Comparison of ENCODE assay signal across 35 mouse cellular contexts in the genomic region with DNA sequence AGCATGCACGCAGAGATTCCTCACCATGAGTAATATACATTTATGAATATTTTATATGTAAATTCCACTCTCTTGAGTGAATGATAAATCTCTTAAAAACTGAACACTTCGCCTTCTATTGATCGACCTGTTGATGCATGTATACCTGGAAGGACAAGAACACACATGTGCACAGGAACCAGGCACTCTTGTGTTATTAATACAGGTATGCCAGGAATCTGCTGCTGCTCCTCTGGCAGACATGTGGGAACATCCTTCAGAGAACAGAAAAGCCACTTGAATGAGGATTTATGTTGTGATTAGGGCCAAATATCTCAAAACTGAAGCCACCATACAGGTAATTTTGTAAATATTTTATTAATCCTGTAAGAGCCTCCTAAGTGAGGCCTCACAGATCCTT.
"Had no signal": no experiment of that assay in that cellular context is flagged by ENCODE, and none has a peak within 500 bp of the region (broad histone marks: within the 10 kb centered on the region; RNA-seq: fewer than 3 reads in every experiment).

No protein-coding gene starts in this region.

- H3K4me1 ChIP-seq: heart, embryonic 10.5 days; heart, embryonic 13.5 days; heart, embryonic 15.5 days; hindbrain, embryonic 10.5 days; hindbrain, embryonic 12.5 days; hindbrain, embryonic 15.5 days; intestine, embryonic 15.5 days; kidney, embryonic 15.5 days had no signal

- ATAC-seq: hindbrain, embryonic 16.5 days; hindbrain, postnatal 0 days; inflammation-experienced regulatory T-cells, adult 6 months; intestine, embryonic 15.5 days; intestine, embryonic 16.5 days; intestine, postnatal 0 days had no signal

- H3K9me3 ChIP-seq: heart, embryonic 10.5 days; heart, embryonic 12.5 days; heart, embryonic 13.5 days; heart, embryonic 15.5 days; hindbrain, embryonic 10.5 days; hindbrain, embryonic 12.5 days; hindbrain, embryonic 13.5 days; hindbrain, embryonic 15.5 days; intestine, embryonic 15.5 days; kidney, embryonic 15.5 days had no signal

- H3K9ac ChIP-seq: heart, embryonic 12.5 days; heart, embryonic 13.5 days; heart, embryonic 15.5 days; hindbrain, embryonic 12.5 days; hindbrain, embryonic 13.5 days; hindbrain, embryonic 14.5 days; hindbrain, embryonic 15.5 days; intestine, embryonic 15.5 days; kidney, embryonic 15.5 days had no signal

- DNase-seq: heart, postnatal 10 days; heart, postnatal 14 days; heart, postnatal 36 days; heart, postnatal 4 days; kidney, adult 11 months; kidney, adult 18-20 months; kidney, adult 2 months; kidney, adult 8-10 months; kidney, adult 9 months; kidney, postnatal 10 days; kidney, postnatal 14 days; kidney, postnatal 25 days; kidney, postnatal 36 days; kidney, postnatal 4 days; layer of hippocampus, adult 9-11 months; layer of hippocampus, postnatal 36 days had no signal

- H3K27me3 ChIP-seq: heart, embryonic 12.5 days; heart, embryonic 13.5 days; heart, embryonic 15.5 days; hindbrain, embryonic 12.5 days; hindbrain, embryonic 13.5 days; hindbrain, embryonic 15.5 days; intestine, embryonic 15.5 days; kidney, embryonic 15.5 days had no signal

- H3K4me2 ChIP-seq: heart, embryonic 11.5 days; heart, embryonic 12.5 days; heart, embryonic 13.5 days; heart, embryonic 15.5 days; hindbrain, embryonic 12.5 days; hindbrain, embryonic 13.5 days; hindbrain, embryonic 14.5 days; hindbrain, embryonic 15.5 days; intestine, embryonic 15.5 days; kidney, embryonic 15.5 days had no signal

- H3K36me3 ChIP-seq: heart, embryonic 10.5 days; heart, embryonic 12.5 days; heart, embryonic 13.5 days; heart, embryonic 15.5 days; hindbrain, embryonic 10.5 days; hindbrain, embryonic 12.5 days; hindbrain, embryonic 13.5 days; hindbrain, embryonic 15.5 days; intestine, embryonic 15.5 days; kidney, embryonic 15.5 days had no signal

- H3K4me3 ChIP-seq: heart, embryonic 10.5 days; heart, embryonic 12.5 days; heart, embryonic 13.5 days; heart, embryonic 15.5 days; hindbrain, embryonic 10.5 days; hindbrain, embryonic 12.5 days; hindbrain, embryonic 13.5 days; hindbrain, embryonic 15.5 days; intestine, embryonic 15.5 days; kidney, embryonic 15.5 days; layer of hippocampus, adult 2 months had no signal

- H3K27ac ChIP-seq: heart, embryonic 10.5 days; heart, embryonic 13.5 days; heart, embryonic 15.5 days; hindbrain, embryonic 10.5 days; hindbrain, embryonic 12.5 days; hindbrain, embryonic 14.5 days; hindbrain, embryonic 15.5 days; hindbrain, postnatal 0 days; intestine, embryonic 15.5 days; kidney, embryonic 15.5 days; kidney, postnatal 0 days; layer of hippocampus, adult 2 months had no signal
